Mouse (Mus musculus) embryonic stem cell, embryonic (primary cell): Measurements from ENCODE around the gene Dohh.

Source experiments
- CTCF ChIA-PET, 4 experiments: fragments of 300-600 bp in 2 of 4; fragments of 350-600 bp in 2 of 4; sonication (Branson Sonifier 250); formaldehyde crosslinking; loops; one replicate each; lab custom pipeline; 2022; ENCODE audit warnings: inconsistent platforms in 2 of 4; lab: Charles Lee
- POLR2A ChIA-PET, 4 experiments: fragments of 300-600 bp in 2 of 4; fragments of 350-600 bp in 2 of 4; sonication (Branson Sonifier 250); formaldehyde crosslinking; loops; one replicate each; lab custom pipeline; 2022; ENCODE audit warnings: antibody characterized with exemption in 4 of 4, inconsistent platforms in 1 of 4; lab: Charles Lee

Gene Dohh

GRCm38 (mm10) chr10:81365672-81366476, 18.4 kb upstream of the Dohh start, which contains the start of gene 4930404N11Rik:
Gene 4930404N11Rik, minus strand, starts transcription at chr10:81365816.
- POLR2A ChIA-PET = interaction anchor here (0.6 to 8.1 kb wide), 47 partner anchors 9 to 181 kb away, joined by 3 to 87 read pairs (median 4); partner anchors contain the start of genes Dohh (in 3 of the 4), Gm48551 (in 3 of the 4), Fzr1 (in 2 of the 4) and Mfsd12 (in 2 of the 4)
- CTCF ChIA-PET = interaction anchor here in 1 of 4 experiments (0.6 to 1.7 kb wide), 8 partner anchors 9 to 480 kb away, joined by 3 to 8 read pairs (median 3); partner anchors contain the start of genes Celf5, Gipc3, Hmg20b and Pip5k1c

GRCm38 (mm10) chr10:81366477-81367206, 17.6 kb upstream of the Dohh start:
- ChIA-PET POLR2A (interaction anchor here (0.6 to 8.1 kb wide), 44 partner anchors 10 to 174 kb away, joined by 3 to 87 read pairs (median 4); partner anchors contain the start of genes Dohh (in 3 of the 4), Gm48551 (in 3 of the 4), Cactin (in 2 of the 4) and Fzr1 (in 2 of the 4)), CTCF (interaction anchor here in 1 of 4 experiments (0.6 to 1.7 kb wide), 6 partner anchors 10 to 74 kb away, joined by 3 to 8 read pairs (median 4); partner anchors contain the start of genes Gipc3, Hmg20b and Pip5k1c)

GRCm38 (mm10) chr10:81367207-81367495, 17.1 kb upstream of the Dohh start:
- ChIA-PET POLR2A (interaction anchor here (0.8 to 8.1 kb wide), 24 partner anchors 9 to 174 kb away, joined by 3 to 87 read pairs (median 5); partner anchors contain the start of genes Fzr1 (in 2 of the 4), Pip5k1c (in 2 of the 4), Cactin (in 1 of the 4) and Dohh (in 1 of the 4)), CTCF (interaction anchor here in 1 of 4 experiments (0.7 to 1.7 kb wide), 3 partner anchors 10 to 62 kb away, joined by 3 to 6 read pairs (median 4); partner anchors contain the start of gene Hmg20b)

- ChIA-PET POLR2A (interaction anchor here in 2 of 4 experiments (0.5 to 8.9 kb wide), 8 partner anchors 8 to 851 kb away, joined by 3 to 87 read pairs (median 17); partner anchors contain the start of gene 4930404N11Rik (in 1 of the 2)), CTCF (interaction anchor here in 1 of 4 experiments (1.0 kb wide), 1 partner anchor 21 kb away, joined by 3 read pairs; no protein-coding TSS in a partner anchor)
Observed at GRCm38 (mm10) chr10:81375322-81375721, 8.9 kb upstream of the Dohh start.

GRCm38 (mm10) chr10:81376561-81377361, 7.5 kb upstream of the Dohh start:
- POLR2A ChIA-PET = interaction anchor here in 3 of 4 experiments (0.5 to 8.9 kb wide), 43 partner anchors 9 to 700 kb away, joined by 3 to 87 read pairs (median 5); partner anchors contain the start of genes Cactin (in 3 of the 3), 4930404N11Rik (in 2 of the 3), Hmg20b (in 2 of the 3) and Mfsd12 (in 2 of the 3)
- CTCF ChIA-PET = interaction anchor here in 3 of 4 experiments (0.6 to 3.0 kb wide), 15 partner anchors 10 to 175 kb away, joined by 3 to 25 read pairs (median 3); partner anchors contain the start of genes 4930404N11Rik (in 1 of the 3), Celf5 (in 1 of the 3), Hmg20b (in 1 of the 3) and Pip5k1c (in 1 of the 3)

- CTCF ChIA-PET = interaction anchor here in 2 of 4 experiments (0.7 to 3.0 kb wide), 14 partner anchors 11 to 174 kb away, joined by 3 to 25 read pairs (median 5); partner anchors contain the start of genes 4930404N11Rik (in 1 of the 2), Celf5 (in 1 of the 2), Hmg20b (in 1 of the 2) and Pip5k1c (in 1 of the 2)
Observed at GRCm38 (mm10) chr10:81377362-81377664, 6.9 kb upstream of the Dohh start.

GRCm38 (mm10) chr10:81377793-81378552, 6.3 kb upstream of the Dohh start, which contains the start of gene Fzr1:
Gene Fzr1, minus strand, starts transcription at chr10:81378516.
- CTCF ChIA-PET = interaction anchor here (0.5 to 3.0 kb wide), 40 partner anchors 12 to 497 kb away, joined by 3 to 25 read pairs (median 6); partner anchors contain the start of genes Cactin (in 1 of the 4), Gm48552 (in 1 of the 4), Hmg20b (in 1 of the 4) and Nmrk2 (in 1 of the 4)
- POLR2A ChIA-PET = interaction anchor here (0.5 to 8.9 kb wide), 84 partner anchors 8 to 811 kb away, joined by 3 to 87 read pairs (median 5); partner anchors contain the start of genes Pip5k1c (in 3 of the 4), 4930404N11Rik (in 2 of the 4), Cactin (in 2 of the 4) and Hmg20b (in 2 of the 4)

More at GRCm38 (mm10) chr10:81377362-81377664, 6.9 kb upstream of the Dohh start:
- POLR2A ChIA-PET = interaction anchor here in 3 of 4 experiments (0.7 to 8.9 kb wide), 45 partner anchors 9 to 701 kb away, joined by 3 to 87 read pairs (median 6); partner anchors contain the start of genes Cactin (in 3 of the 3), 4930404N11Rik (in 2 of the 3), Hmg20b (in 2 of the 3) and Mfsd12 (in 2 of the 3)

GRCm38 (mm10) chr10:81378553-81379182, 5.6 kb upstream of the Dohh start:
- ChIA-PET CTCF (interaction anchor here (0.5 to 3.0 kb wide), 43 partner anchors 10 to 874 kb away, joined by 3 to 25 read pairs (median 6); partner anchors contain the start of genes Atcay (in 1 of the 4), Cactin (in 1 of the 4), Gm48552 (in 1 of the 4) and Hmg20b (in 1 of the 4)), POLR2A (interaction anchor here (0.6 to 8.9 kb wide), 91 partner anchors 9 to 812 kb away, joined by 3 to 87 read pairs (median 4); partner anchors contain the start of genes Cactin (in 3 of the 4), Map2k2 (in 3 of the 4), Pip5k1c (in 3 of the 4) and 4930404N11Rik (in 2 of the 4))

- CTCF ChIA-PET = interaction anchor here in 3 of 4 experiments (0.5 to 3.0 kb wide), 33 partner anchors 10 to 874 kb away, joined by 3 to 25 read pairs (median 6); partner anchors contain the start of genes Atcay (in 1 of the 3), Cactin (in 1 of the 3), Gm48552 (in 1 of the 3) and Hmg20b (in 1 of the 3)
- POLR2A ChIA-PET = interaction anchor here (0.6 to 8.9 kb wide), 67 partner anchors 10 to 799 kb away, joined by 3 to 87 read pairs (median 5); partner anchors contain the start of genes Pip5k1c (in 3 of the 4), 4930404N11Rik (in 2 of the 4), Cactin (in 2 of the 4) and Hmg20b (in 2 of the 4)
Observed at GRCm38 (mm10) chr10:81379183-81379553, 5.1 kb upstream of the Dohh start.

GRCm38 (mm10) chr10:81379809-81380378, 4.3 kb upstream of the Dohh start:
- ChIA-PET POLR2A (interaction anchor here in 3 of 4 experiments (0.6 to 8.9 kb wide), 18 partner anchors 8 to 254 kb away, joined by 3 to 87 read pairs (median 8); partner anchors contain the start of genes 4930404N11Rik (in 3 of the 3), Cactin (in 1 of the 3), Gm48552 (in 1 of the 3) and Hmg20b (in 1 of the 3)), CTCF (interaction anchor here in 1 of 4 experiments (2.1 kb wide), 1 partner anchor 10 kb away, joined by 16 read pairs; the partner anchor contains the start of gene Gm48552)

GRCm38 (mm10) chr10:81382039-81382438, 2.2 kb upstream of the Dohh start:
- CTCF ChIA-PET = interaction anchor here in 2 of 4 experiments (0.8 to 2.0 kb wide), 4 partner anchors 32 to 170 kb away, joined by 3 to 5 read pairs (median 3); partner anchors contain the start of gene Hmg20b (in 1 of the 2)
- POLR2A ChIA-PET = interaction anchor here in 2 of 4 experiments (0.6 to 1.3 kb wide), 6 partner anchors 11 to 706 kb away, joined by 3 to 4 read pairs (median 3); partner anchors contain the start of gene Smim24 (in 1 of the 2)

GRCm38 (mm10) chr10:81384605-81384982, 366 bp downstream of the Dohh start:
- POLR2A ChIA-PET = interaction anchor here (0.6 to 3.4 kb wide), 48 partner anchors 8 to 424 kb away, joined by 3 to 21 read pairs (median 4); partner anchors contain the start of genes 4930404N11Rik (in 3 of the 4), Cactin (in 3 of the 4), Eef2 (in 2 of the 4) and Pip5k1c (in 2 of the 4)
- CTCF ChIA-PET = interaction anchor here (0.6 to 1.7 kb wide), 13 partner anchors 9 to 167 kb away, joined by 3 to 8 read pairs (median 4); partner anchors contain the start of genes Smim24 (in 2 of the 4) and Tjp3 (in 1 of the 4)
